Mouse (Mus musculus): ENCODE data around the gene Slc38a3.
A peak's percentile ranks its signal among the peaks of the same experiment; 100 is the strongest.

The Slc38a3 gene

GRCm38 (mm10) chr9:107669480-107669945 is at the start of gene Slc38a3:
Gene Slc38a3, minus strand, starts transcription at chr9:107669530.
- no peak for DNase-seq (ENCODE audit: low read depth, low spot score)

- no peak for DNase-seq (ENCODE audit: low read depth, low spot score)
Measured at GRCm38 (mm10) chr9:107716951-107717350, 47.6 kb upstream of the Slc38a3 start.

GRCm38 (mm10) chr9:107715632-107716031 is 46.3 kb upstream of the Slc38a3 start:
- no peak for DNase-seq (ENCODE audit: low read depth, low spot score)

GRCm38 (mm10) chr9:107714221-107714952 is 45.1 kb upstream of the Slc38a3 start:
- DNase-seq (ENCODE audit: low read depth, low spot score) = no peak

GRCm38 (mm10) chr9:107709697-107710483 is 40.6 kb upstream of the Slc38a3 start, which contains the start of gene Sema3f:
Gene Sema3f, minus strand, starts transcription at chr9:107710475.
- DNase-seq (ENCODE audit: low read depth, low spot score) = peak; percentile 88

GRCm38 (mm10) chr9:107709096-107709696 is 39.9 kb upstream of the Slc38a3 start:
- DNase-seq (ENCODE audit: low read depth, low spot score) = no peak

- DNase-seq (ENCODE audit: low read depth, low spot score) = no peak
Measured at GRCm38 (mm10) chr9:107708439-107709095, 39.2 kb upstream of the Slc38a3 start.

GRCm38 (mm10) chr9:107707701-107708438 is 38.5 kb upstream of the Slc38a3 start:
- DNase-seq (ENCODE audit: low read depth, low spot score) = no peak

- no peak for DNase-seq (ENCODE audit: low read depth, low spot score)
Measured at GRCm38 (mm10) chr9:107706781-107707211, 37.5 kb upstream of the Slc38a3 start.

GRCm38 (mm10) chr9:107703337-107704122 is 34.2 kb upstream of the Slc38a3 start:
- DNase-seq (ENCODE audit: low read depth, low spot score) = no peak

GRCm38 (mm10) chr9:107702606-107703185 is 33.4 kb upstream of the Slc38a3 start:
- no peak for DNase-seq (ENCODE audit: low read depth, low spot score)

GRCm38 (mm10) chr9:107701594-107701993 is 32.3 kb upstream of the Slc38a3 start:
- no peak for DNase-seq (ENCODE audit: low read depth, low spot score)

- no peak for DNase-seq (ENCODE audit: low read depth, low spot score)
Measured at GRCm38 (mm10) chr9:107700114-107700571, 30.8 kb upstream of the Slc38a3 start.

- peak; percentile 83 for DNase-seq (ENCODE audit: low read depth, low spot score)
Measured at GRCm38 (mm10) chr9:107699376-107699980, 30.1 kb upstream of the Slc38a3 start.

GRCm38 (mm10) chr9:107698611-107699190 is 29.4 kb upstream of the Slc38a3 start:
- no peak for DNase-seq (ENCODE audit: low read depth, low spot score)

GRCm38 (mm10) chr9:107697811-107698521 is 28.6 kb upstream of the Slc38a3 start:
- no peak for DNase-seq (ENCODE audit: low read depth, low spot score)

GRCm38 (mm10) chr9:107696845-107697610 is 27.7 kb upstream of the Slc38a3 start:
- no peak for DNase-seq (ENCODE audit: low read depth, low spot score)
